Mouse (Mus musculus) gastrocnemius, postnatal 36 days (tissue): ENCODE measurements at regions not wholly inside any gene's neighbourhood (a gene's known extent, or its start where the extent isn't known, plus 50 kb on each side); places are given as distances from the start of the nearest gene placed in this dataset.
A peak's percentile ranks its signal among the peaks of the same experiment; 100 is the strongest.
"Not testable (repeated sequence)": the region's sequence is repeated elsewhere in the genome, so short reads cannot be mapped to it uniquely, and the experiment has no call there.

Experiments
- DNase-seq, 2 experiments: peaks; one replicate each; pipeline ENCODE4 v3.0.0; 2022
- intact Hi-C: fragments of 180-260 bp; cut with DNase I; formaldehyde crosslinking; loops from one replicate; pipeline ENCODE4 v1.15.1; 2025

GRCm38 (mm10) chr2:63706643-63707042 is 391.2 kb downstream of the Fign start:
- intact Hi-C loops: no loop called here
- no peak for DNase-seq

GRCm38 (mm10) chr2:63706183-63706582 is 391.7 kb downstream of the Fign start:
- DNase-seq: no peak
- intact Hi-C loops: no loop called here

GRCm38 (mm10) chr2:63702333-63703096 is 395.3 kb downstream of the Fign start:
- intact Hi-C loops: no loop called here
- DNase-seq: peak in 1 of 2 experiments; percentile 11

- intact Hi-C loops: no loop called here
- no peak for DNase-seq
Measured at GRCm38 (mm10) chr2:63701861-63702260, 396.0 kb downstream of the Fign start.

- intact Hi-C loops: no loop called here
- no peak for DNase-seq
Measured at GRCm38 (mm10) chr2:63700255-63700654, 397.6 kb downstream of the Fign start.

- no peak for DNase-seq
- intact Hi-C loops: no loop called here
Measured at GRCm38 (mm10) chr2:63669700-63670099, 428.1 kb downstream of the Fign start.

GRCm38 (mm10) chr2:63668784-63669183 is 429.1 kb downstream of the Fign start:
- intact Hi-C loops: no loop called here
- DNase-seq: no peak

GRCm38 (mm10) chr2:63659947-63660346 is 437.9 kb downstream of the Fign start:
- intact Hi-C loops: not testable (repeated sequence)

More at GRCm38 (mm10) chr2:63659947-63660346, 437.9 kb downstream of the Fign start:
- not testable (repeated sequence) for DNase-seq
